Mouse (Mus musculus) adrenal gland, postnatal 36 days (tissue): ENCODE measurements around the gene Gm572. TPM values are rescaled to one million over a fixed set of nuclear protein-coding genes. Genes with fewer than 3 reads are reported as not detected.

ENCODE experiments used
- DNase-seq, 2 experiments: peaks; one replicate each; pipeline ENCODE4 v3.0.0; 2021; ENCODE audit warnings: mixed read lengths in 1 of 2
- long read RNA-seq, 2 experiments: library from polyadenylated mRNA; stranded (forward); transcript quantifications; one replicate each; pipeline ENCODE4 v2.0.0; 2021; ENCODE audit warnings: borderline sequencing depth in 2 of 2
- total RNA-seq, 2 experiments: library from RNA; stranded (reverse); gene quantifications; 2 replicates each; pipeline ENCODE4 v1.2.3; 2021

Gm572 gene
- not detected for total RNA-seq
- long read RNA-seq, experiment 1, partial matches to known transcripts: 0 of 1 reads
- long read RNA-seq, experiment 1, other reads (novel, unspliced or antisense): 1 of 1 reads
- long read RNA-seq, experiment 2: 0 reads

GRCm38 (mm10) chr4:148643291-148644156, at the start of gene Gm572:
TSS of gene Gm572 (plus strand) at chr4:148643317.
- no peak for DNase-seq

GRCm38 (mm10) chr4:148593996-148594395, 49.1 kb upstream of the Gm572 start:
- DNase-seq: no peak

- no peak for DNase-seq
These were observed 47.2 kb upstream of the Gm572 start for GRCm38 (mm10) chr4:148595916-148596315.

GRCm38 (mm10) chr4:148596731-148597130, 46.4 kb upstream of the Gm572 start:
- no peak for DNase-seq

- no peak for DNase-seq
These were observed 44.3 kb upstream of the Gm572 start for GRCm38 (mm10) chr4:148598826-148599225.

- DNase-seq: no peak
These were observed 42.8 kb upstream of the Gm572 start for GRCm38 (mm10) chr4:148600316-148600715.

GRCm38 (mm10) chr4:148601871-148602270, 41.2 kb upstream of the Gm572 start:
- DNase-seq: no peak

- DNase-seq: no peak
These were observed 40.6 kb upstream of the Gm572 start, which contains the start of gene Masp2 for GRCm38 (mm10) chr4:148602357-148603120. TSS of gene Masp2 (plus strand) at chr4:148602554.

GRCm38 (mm10) chr4:148603376-148604139, 39.6 kb upstream of the Gm572 start:
- DNase-seq: peak; percentile 38 to 53

GRCm38 (mm10) chr4:148604141-148604540, 39.0 kb upstream of the Gm572 start:
- peak; percentile 46 to 52 for DNase-seq

- DNase-seq: peak; percentile 77 to 78
These were observed 38.5 kb upstream of the Gm572 start for GRCm38 (mm10) chr4:148604541-148605165.

GRCm38 (mm10) chr4:148607758-148608157, 35.4 kb upstream of the Gm572 start:
- peak; percentile 85 to 88 for DNase-seq

GRCm38 (mm10) chr4:148609805-148610204, 33.3 kb upstream of the Gm572 start:
- no peak for DNase-seq

GRCm38 (mm10) chr4:148610631-148611364, 32.3 kb upstream of the Gm572 start:
- no peak for DNase-seq

- no peak for DNase-seq
These were observed 30.6 kb upstream of the Gm572 start for GRCm38 (mm10) chr4:148612557-148612956.

GRCm38 (mm10) chr4:148613738-148614137, 29.4 kb upstream of the Gm572 start:
- DNase-seq: no peak

GRCm38 (mm10) chr4:148619805-148620204, 23.3 kb upstream of the Gm572 start:
- no peak for DNase-seq

GRCm38 (mm10) chr4:148620718-148621117, 22.4 kb upstream of the Gm572 start:
- DNase-seq: no peak

GRCm38 (mm10) chr4:148622485-148622884, 20.6 kb upstream of the Gm572 start:
- no peak for DNase-seq

- no peak for DNase-seq
These were observed 19.5 kb upstream of the Gm572 start for GRCm38 (mm10) chr4:148623609-148624008.

GRCm38 (mm10) chr4:148625010-148625409, 18.1 kb upstream of the Gm572 start:
- no peak for DNase-seq
